30 mouse cellular contexts compared by ENCODE assay signal in genomic region chr3:116936934-116937691, GRCm38 (mm10). TPM values are rescaled to one million over a fixed set of nuclear protein-coding genes. Genes with fewer than 3 reads are reported as not detected.
DNase-seq lines count a peak whose midpoint lies in the region; ATAC-seq and TF ChIP-seq lines count a peak whose summit lies in the region.
"Had no signal": no experiment of that assay in that cellular context is flagged by ENCODE, and none has a peak within 500 bp of the region (broad histone marks: within the 10 kb centered on the region; RNA-seq: fewer than 3 reads in every experiment).

No protein-coding gene starts in this region.

- H3K4me3 ChIP-seq in gastrocnemius, adult 2 months: no peak overlapping the region
- no peak overlapping the region for H3K4me3 ChIP-seq in midbrain, embryonic 14.5 days (replicated peaks; ENCODE audit: low read depth, low read length)
- no peak overlapping the region for H3K4me3 ChIP-seq in midbrain, embryonic 16.5 days (ENCODE audit: low read depth, low read length)
- H3K4me3 ChIP-seq in forebrain, postnatal 0 days (ENCODE audit: low read depth, low read length): no peak overlapping the region
- H3K4me3 ChIP-seq: heart, embryonic 10.5 days; hindbrain, embryonic 15.5 days; liver, embryonic 12.5 days had no signal

- WGBS in midbrain, embryonic 14.5 days: 50% methylated on average over 4 of the region's 4 CpGs
- 49% methylated on average over 4 of the region's 4 CpGs for WGBS in midbrain, embryonic 16.5 days
- 33% methylated on average over 4 of the region's 4 CpGs for WGBS in forebrain, postnatal 0 days

- no peak overlapping the region for H3K4me2 ChIP-seq in midbrain, embryonic 14.5 days (ENCODE audit: low read length)
- no peak overlapping the region for H3K4me2 ChIP-seq in midbrain, embryonic 16.5 days (ENCODE audit: low read length)
- no peak overlapping the region for H3K4me2 ChIP-seq in forebrain, postnatal 0 days (ENCODE audit: low read depth)
- H3K4me2 ChIP-seq: hindbrain, embryonic 15.5 days; liver, embryonic 12.5 days; midbrain, embryonic 11.5 days had no signal

- no peaks in the 10 kb centered on the region for H3K9me3 ChIP-seq in midbrain, embryonic 14.5 days (ENCODE audit: control insufficient read depth, low read length)
- H3K9me3 ChIP-seq in midbrain, embryonic 16.5 days (replicated peaks; ENCODE audit: control insufficient read depth, low read length, poor library complexity, severe bottlenecking): no peaks in the 10 kb centered on the region
- H3K9me3 ChIP-seq in forebrain, postnatal 0 days (ENCODE audit: low read length): no peaks in the 10 kb centered on the region
- H3K9me3 ChIP-seq: G1E; heart, embryonic 10.5 days; hindbrain, embryonic 15.5 days; liver, embryonic 12.5 days had no signal

- no peak overlapping the region for H3K9ac ChIP-seq in midbrain, embryonic 14.5 days (replicated peaks; ENCODE audit: low read length)
- H3K9ac ChIP-seq in midbrain, embryonic 16.5 days (ENCODE audit: low read depth, low read length): no peak overlapping the region
- H3K9ac ChIP-seq in forebrain, postnatal 0 days: no peak overlapping the region
- H3K9ac ChIP-seq: hindbrain, embryonic 15.5 days; liver, embryonic 12.5 days had no signal

- TF ChIP-seq CTCF in gastrocnemius, adult 2 months (IDR thresholded peaks at IDR 0.05): no peak
- no peak for TF ChIP-seq CTCF in forebrain, postnatal 0 days (IDR thresholded peaks at IDR 0.05; ENCODE audit: low read depth)

- intact Hi-C loops in gastrocnemius, adult 2 months (cut with DNase I): no loop called here

- DNase-seq in gastrocnemius, adult 2 months: no peak
- no peak for DNase-seq in gastrocnemius, postnatal 4 days (ENCODE audit: low spot score in 2 of 2)
- DNase-seq in midbrain, embryonic 14.5 days: peak; percentile 19
- no peak for DNase-seq in forebrain, postnatal 0 days
- DNase-seq in adrenal gland, adult 2 months: no peak
- DNase-seq in frontal cortex, postnatal 36 days (ENCODE audit: low spot score in 2 of 2): no peak
- DNase-seq: adrenal gland, postnatal 10 days; B cell, adult 2 months; cerebellum, adult 9-10 months; gastrocnemius, postnatal 36 days; kidney, adult 2 months; lung, adult 18-20 months; lung, postnatal 10 days; right cerebral cortex, postnatal 25 days had no signal

- ATAC-seq in midbrain, embryonic 14.5 days (ENCODE audit: low FRiP score, low TSS enrichment): peak; percentile 53; the same call in 1 of the 2 replicates
- ATAC-seq in midbrain, embryonic 16.5 days: no peak
- ATAC-seq in forebrain, postnatal 0 days: no peak
- ATAC-seq: activated CD4-positive, CD25-positive, alpha-beta regulatory T cell, adult 4 months; liver, embryonic 12.5 days had no signal

- H3K36me3 ChIP-seq in midbrain, embryonic 14.5 days (ENCODE audit: control insufficient read depth, insufficient read depth, low read length): no peaks in the 10 kb centered on the region
- H3K36me3 ChIP-seq in midbrain, embryonic 16.5 days (ENCODE audit: control insufficient read depth, insufficient read depth, low read length): no peaks in the 10 kb centered on the region
- H3K36me3 ChIP-seq in forebrain, postnatal 0 days (ENCODE audit: insufficient read depth): no peaks in the 10 kb centered on the region
- H3K36me3 ChIP-seq: G1E; heart, embryonic 10.5 days; hindbrain, embryonic 15.5 days; liver, embryonic 12.5 days had no signal

- no peaks in the 10 kb centered on the region for H3K4me1 ChIP-seq in midbrain, embryonic 14.5 days (ENCODE audit: control insufficient read depth, insufficient read depth, low read length)
- no peaks in the 10 kb centered on the region for H3K4me1 ChIP-seq in midbrain, embryonic 16.5 days (ENCODE audit: control insufficient read depth, insufficient read depth, low read length)
- H3K4me1 ChIP-seq in forebrain, postnatal 0 days (ENCODE audit: insufficient read depth): no peaks in the 10 kb centered on the region
- H3K4me1 ChIP-seq: heart, embryonic 10.5 days; hindbrain, embryonic 15.5 days; liver, embryonic 12.5 days had no signal

- H3K27me3 ChIP-seq in midbrain, embryonic 14.5 days (ENCODE audit: control insufficient read depth, insufficient read depth, low read length): no peaks in the 10 kb centered on the region
- no peaks in the 10 kb centered on the region for H3K27me3 ChIP-seq in midbrain, embryonic 16.5 days (ENCODE audit: control insufficient read depth, insufficient read depth, low read depth, low read length)
- H3K27me3 ChIP-seq in forebrain, postnatal 0 days (ENCODE audit: insufficient read depth, low read length): no peaks in the 10 kb centered on the region
- H3K27me3 ChIP-seq: CH12.LX; hindbrain, embryonic 15.5 days; liver, embryonic 12.5 days had no signal

- H3K27ac ChIP-seq in gastrocnemius, adult 2 months: peak overlapping the region; percentile 21; the same call in 1 of the 2 replicates
- H3K27ac ChIP-seq in midbrain, embryonic 14.5 days (replicated peaks; ENCODE audit: low read depth, low read length): no peak overlapping the region
- no peak overlapping the region for H3K27ac ChIP-seq in midbrain, embryonic 16.5 days (ENCODE audit: low read length)
- H3K27ac ChIP-seq in forebrain, postnatal 0 days (ENCODE audit: low read depth, low read length): 0 out of 2 replicates have a peak overlapping the region, but pooled peaks have one; percentile 15
- H3K27ac ChIP-seq: heart, embryonic 10.5 days; hindbrain, embryonic 15.5 days; kidney, postnatal 0 days; liver, embryonic 12.5 days had no signal

RNA-seq across cellular contexts. Expression of gene 4930455H04Rik, which starts 31.0 kb away (rescaled TPM):
- under 1 TPM in 1 of 2 experiments, not detected in 1; 0.18 TPM for total RNA-seq in gastrocnemius, adult 2 months (2021)
- total RNA-seq in gastrocnemius, postnatal 4 days (2021): not detected
- polyA plus RNA-seq in midbrain, embryonic 14.5 days (2014; fragmentation: Nextera tagmentation; extraction: Ambion mirVana): not detected in 2 replicates
- not detected in 2 replicates for polyA plus RNA-seq in midbrain, embryonic 16.5 days (2015; fragmentation: Nextera tagmentation; extraction: Ambion mirVana)
- not detected in 2 replicates for total RNA-seq in forebrain, postnatal 0 days (2014; rRNA removed)
- not detected in 2 replicates for polyA plus RNA-seq in forebrain, postnatal 0 days (2015; fragmentation: Nextera tagmentation; extraction: Ambion mirVana)
- total RNA-seq in adrenal gland, adult 2 months (2021): not detected
- not detected in 2 replicates for polyA plus RNA-seq in adrenal gland, adult 2 months (2012; rRNA removed)
- total RNA-seq: CH12.LX; G1E; hematopoietic stem cell, adult 5-6 weeks; layer of hippocampus, postnatal 10 days; left cerebral cortex, adult 8-10 months; neutrophil, adult 5-6 weeks had no signal
- polyA plus RNA-seq: activated CD4-positive, CD25-positive, alpha-beta regulatory T cell, adult 4 months; G1E; heart, embryonic 10.5 days; hindbrain, embryonic 15.5 days; intestine, embryonic 14.5 days; kidney, adult 2 months; kidney, postnatal 0 days; large intestine, adult 2 months; liver, embryonic 12.5 days; midbrain, embryonic 11.5 days; spleen, adult 2 months had no signal

RNA-seq across cellular contexts. Expression of gene Palmd, which starts 31.7 kb away (rescaled TPM):
- 10 to 100 TPM; 25.3 to 37.5 TPM for total RNA-seq in gastrocnemius, adult 2 months (2021)
- 10 to 100 TPM; 41.5 to 49.7 TPM for total RNA-seq in gastrocnemius, postnatal 4 days (2021)
- 7.3 and 11.5 TPM in 2 replicates for polyA plus RNA-seq in midbrain, embryonic 14.5 days (2014; fragmentation: Nextera tagmentation; extraction: Ambion mirVana)
- polyA plus RNA-seq in midbrain, embryonic 16.5 days (2015; fragmentation: Nextera tagmentation; extraction: Ambion mirVana): 8.8 and 9.2 TPM in 2 replicates
- 6.3 and 6.9 TPM in 2 replicates for total RNA-seq in forebrain, postnatal 0 days (2014; rRNA removed)
- polyA plus RNA-seq in forebrain, postnatal 0 days (2015; fragmentation: Nextera tagmentation; extraction: Ambion mirVana): 8.8 and 11.7 TPM in 2 replicates
- total RNA-seq in adrenal gland, adult 2 months (2021): 10 to 100 TPM; 38.3 to 67.9 TPM
- polyA plus RNA-seq in adrenal gland, adult 2 months (2012; rRNA removed): 2.3 and 3.3 TPM in 2 replicates
- total RNA-seq: CH12.LX; hematopoietic stem cell, adult 5-6 weeks; neutrophil, adult 5-6 weeks had no signal
- polyA plus RNA-seq: activated CD4-positive, CD25-positive, alpha-beta regulatory T cell, adult 4 months; G1E had no signal

Comparison
In these comparisons a context has a peak if more than half of its experiments do, and no peak if none do; other contexts are left out.
1. H3K27ac ChIP-seq: peak in gastrocnemius, adult 2 months (single experiment) and forebrain, postnatal 0 days (single experiment); none in midbrain, embryonic 14.5 days (single experiment) and midbrain, embryonic 16.5 days (single experiment).